Mouse (Mus musculus) c-Kit-positive CD71-negative TER-119-negative erythroid progenitor cells, embryonic 14.5 days (primary cell): ENCODE results near the gene Ndufs1.
"Not testable (repeated sequence)": the region's sequence is repeated elsewhere in the genome, so short reads cannot be mapped to it uniquely, and the experiment has no call there.

Experiments used
- DNase-seq: peaks from one replicate; pipeline ENCODE4 v3.0.0-alpha.2; 2013; ENCODE audit warnings: low read depth

Gene Ndufs1

GRCm38 (mm10) chr1:63182636-63183270 lies 6.1 kb upstream of the Ndufs1 start:
- peak; percentile 46 for DNase-seq

GRCm38 (mm10) chr1:63182212-63182611 lies 5.6 kb upstream of the Ndufs1 start:
- DNase-seq: no peak

DNA sequence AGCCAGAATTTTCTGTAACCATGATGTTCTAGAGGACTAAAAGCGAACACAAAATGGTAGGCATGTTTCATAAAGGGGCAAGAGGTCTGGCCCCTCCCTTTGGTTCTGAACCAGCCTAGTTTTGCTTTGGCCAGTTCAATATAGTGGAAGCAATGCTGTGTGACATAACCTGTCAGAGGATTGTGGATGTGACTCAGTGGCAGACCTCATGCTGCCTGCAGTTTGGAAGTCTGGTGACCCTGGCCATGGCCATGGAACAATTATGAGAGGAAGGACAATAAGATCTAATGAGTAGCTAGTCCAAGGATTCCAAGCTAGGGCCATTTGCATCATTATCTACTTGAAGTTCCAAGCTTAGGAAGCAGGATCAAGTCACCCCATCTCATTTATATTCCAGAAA lies 4.8 kb upstream of the Ndufs1 start:
- DNase-seq: no peak

- peak; percentile 97 for DNase-seq
Observed at GRCm38 (mm10) chr1:63181019-63181418, 4.4 kb upstream of the Ndufs1 start.

GRCm38 (mm10) chr1:63180575-63180974 lies 3.9 kb upstream of the Ndufs1 start:
- peak; percentile 14 for DNase-seq

DNA sequence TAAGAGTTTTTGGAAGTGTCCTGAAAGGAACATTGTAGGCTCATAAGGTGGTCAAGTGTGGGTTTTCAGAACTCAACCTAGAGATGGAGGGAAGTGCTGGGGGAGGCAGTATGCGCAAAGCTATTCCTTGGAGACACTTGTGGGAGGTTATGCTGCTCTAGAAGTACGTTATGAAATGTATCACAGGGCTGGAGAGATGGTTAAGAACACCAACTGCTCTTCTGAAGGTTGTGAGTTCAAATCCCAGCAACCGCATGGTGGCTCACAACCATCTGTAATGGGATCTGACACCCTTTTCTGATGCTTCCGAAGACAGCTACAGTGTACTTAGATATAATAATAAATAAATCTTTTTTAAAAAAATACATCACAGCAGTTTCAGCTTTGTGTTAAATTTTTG lies 3.5 kb upstream of the Ndufs1 start:
- no peak for DNase-seq

GRCm38 (mm10) chr1:63178308-63178707 lies 1.7 kb upstream of the Ndufs1 start:
- no peak for DNase-seq

- no peak for DNase-seq
Observed at GRCm38 (mm10) chr1:63176259-63176603, 402 bp downstream of the Ndufs1 start.

DNA sequence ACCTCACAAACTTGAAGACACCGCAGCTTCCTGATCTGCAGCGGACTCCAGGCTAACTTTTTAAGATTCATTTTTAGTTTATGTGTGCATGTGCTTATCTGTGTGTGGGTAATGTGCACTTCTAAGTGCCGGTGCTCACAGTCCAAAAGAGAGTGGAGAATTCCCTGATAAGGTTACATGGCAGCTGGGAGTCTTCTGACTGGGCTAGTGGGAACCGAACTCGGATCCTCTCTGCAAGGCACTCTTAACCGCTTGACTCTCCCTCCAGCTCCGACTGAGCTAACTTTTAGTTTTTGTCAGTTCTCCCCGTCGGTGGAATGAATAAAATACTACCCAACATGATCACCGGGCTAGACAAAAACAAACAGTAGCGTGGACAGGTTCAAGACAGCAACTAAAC lies 780 bp downstream of the Ndufs1 start:
- no peak for DNase-seq

DNA sequence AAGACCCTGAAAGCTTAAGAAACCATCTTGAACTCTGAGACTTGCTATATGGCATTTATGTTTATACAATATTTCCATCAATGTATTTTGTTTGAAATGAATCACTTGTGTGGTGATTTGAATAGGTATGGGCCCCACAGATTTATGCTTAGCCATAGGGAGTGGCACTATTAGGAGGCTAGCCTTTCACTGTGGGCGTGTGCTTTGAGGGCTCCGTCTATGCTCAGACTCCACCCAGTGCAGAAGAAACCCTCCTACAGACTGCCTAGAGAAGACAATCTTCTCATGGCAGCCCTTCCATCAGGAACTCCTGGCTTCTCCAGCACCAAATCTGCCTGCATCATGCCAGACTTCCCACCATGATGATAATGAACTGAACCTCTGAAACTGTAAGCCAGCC lies 8.0 kb downstream of the Ndufs1 start:
- no peak for DNase-seq

DNA sequence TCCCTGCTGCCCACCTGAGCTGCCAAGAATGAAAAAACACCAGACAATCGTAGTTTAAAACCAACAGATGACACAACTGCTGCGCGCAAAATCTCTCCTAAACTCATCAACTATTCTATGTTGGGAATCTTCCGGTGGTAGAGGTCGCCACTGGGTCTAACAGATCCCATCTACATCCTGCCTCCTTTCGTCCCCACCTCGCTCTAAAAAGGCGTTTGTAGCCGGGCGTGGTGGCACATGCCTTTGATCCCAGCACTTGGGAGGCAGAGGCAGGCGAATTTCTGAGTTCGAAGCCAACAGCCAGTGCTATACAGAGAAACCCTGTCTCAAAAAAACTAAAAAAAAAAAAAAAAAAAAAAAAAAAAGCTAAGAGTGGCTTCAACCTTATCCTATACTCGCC lies 36.4 kb downstream of the Ndufs1 start:
- no peak for DNase-seq

- DNase-seq: not testable (repeated sequence)
Observed at GRCm38 (mm10) chr1:63138586-63138985, 38.0 kb downstream of the Ndufs1 start.

DNA sequence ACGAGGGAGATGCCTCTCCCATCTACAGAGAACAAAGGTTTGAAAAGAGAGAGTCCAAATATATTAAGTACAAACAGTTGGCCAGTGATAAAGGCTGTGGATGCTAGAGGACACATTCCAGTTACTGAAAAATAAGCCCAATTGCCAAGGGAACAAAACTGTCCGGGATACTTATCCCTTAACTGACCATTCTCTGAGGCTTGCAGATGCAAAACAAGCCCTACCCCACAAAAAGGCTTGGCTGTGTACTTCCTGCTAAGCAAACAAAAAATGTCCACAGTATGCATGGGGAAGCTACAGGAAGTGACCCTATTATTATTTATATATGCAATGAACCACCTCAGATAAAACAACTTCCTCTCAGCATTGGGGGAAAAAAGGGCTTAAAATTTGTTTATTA lies 38.7 kb downstream of the Ndufs1 start:
- no peak for DNase-seq

GRCm38 (mm10) chr1:63134530-63134929 lies 42.1 kb downstream of the Ndufs1 start:
- DNase-seq: no peak

DNA sequence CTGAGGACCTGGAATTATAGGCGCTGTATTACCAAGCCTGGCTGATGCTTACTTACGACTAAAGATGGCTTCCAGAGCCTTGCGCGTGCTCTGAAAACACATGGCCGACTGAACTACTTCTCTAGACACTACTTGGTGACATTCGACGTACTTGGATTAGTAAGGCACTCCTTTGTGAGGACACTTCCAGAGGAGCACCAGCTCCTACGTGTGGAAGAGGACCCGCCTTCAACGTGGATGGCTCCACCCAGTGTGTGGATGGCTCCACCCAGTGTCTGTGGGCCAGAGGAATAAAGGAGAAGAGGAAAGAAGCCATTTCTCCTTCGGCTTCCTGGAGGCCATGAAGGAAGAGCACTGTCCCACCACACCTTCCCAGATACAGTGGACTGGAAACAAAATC lies 44.9 kb downstream of the Ndufs1 start:
- DNase-seq: no peak

- no peak for DNase-seq
Observed at GRCm38 (mm10) chr1:63130883-63131282, 45.8 kb downstream of the Ndufs1 start.

DNA sequence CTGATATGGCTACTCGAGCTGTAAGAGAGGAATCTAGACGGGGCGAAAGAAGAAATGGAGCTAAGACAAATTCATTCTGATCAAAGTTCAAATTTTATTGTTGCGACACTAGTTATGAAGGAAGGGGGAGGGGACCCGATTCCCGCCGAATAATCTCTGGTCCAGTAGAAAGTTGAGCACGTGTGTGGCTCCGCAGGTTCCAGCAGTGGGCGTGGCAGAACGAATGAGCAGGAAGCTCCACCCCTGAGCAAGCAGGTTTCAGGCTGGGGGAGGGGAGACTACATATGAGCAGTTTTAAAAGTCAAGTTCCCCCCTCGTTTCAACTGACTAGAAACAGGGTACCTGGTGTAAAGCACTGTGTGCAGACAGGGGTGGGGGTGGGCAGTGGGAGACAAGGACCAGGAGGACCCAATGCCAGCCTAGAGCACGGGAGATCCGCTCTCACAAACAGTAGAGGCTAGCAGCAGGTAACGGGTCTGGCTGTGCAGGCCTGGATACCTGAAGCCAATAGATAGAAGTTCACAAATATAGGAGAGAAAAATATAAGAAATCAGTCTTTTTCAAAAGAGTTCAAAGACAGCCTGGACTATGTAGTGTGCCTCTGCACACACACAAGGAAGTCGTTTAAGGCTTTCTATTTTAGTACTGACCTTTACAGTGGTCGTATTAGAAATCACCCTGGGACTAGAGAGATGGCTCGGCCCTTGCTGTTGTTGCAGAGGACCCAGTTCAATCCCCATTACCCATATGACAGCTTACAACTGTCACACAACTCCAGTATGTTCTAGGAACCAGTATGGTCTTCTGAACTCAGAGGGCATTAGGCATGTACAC lies 46.6 kb downstream of the Ndufs1 start:
- DNase-seq: no peak

DNA sequence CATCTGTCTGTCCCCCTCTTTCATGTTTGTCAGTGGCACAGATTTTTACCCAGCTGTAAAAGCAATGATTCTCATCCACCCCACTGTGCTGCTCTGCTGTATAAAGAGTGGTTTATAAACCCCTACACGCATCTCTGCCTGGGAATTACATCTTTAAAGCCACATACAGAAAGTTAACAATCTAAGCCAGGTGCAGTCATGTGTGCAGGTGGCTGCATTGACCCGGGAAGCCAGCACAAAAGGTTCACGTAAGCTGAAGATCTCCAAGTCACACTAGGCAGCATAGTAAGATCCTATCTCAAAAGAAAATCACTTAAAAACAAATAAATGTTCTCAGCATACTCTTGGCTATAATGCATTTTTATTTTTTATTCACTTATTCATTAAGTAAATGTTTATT lies 47.4 kb downstream of the Ndufs1 start:
- no peak for DNase-seq

- DNase-seq: no peak
Observed at GRCm38 (mm10) chr1:63126206-63126605, 50.4 kb downstream of the Ndufs1 start.

DNA sequence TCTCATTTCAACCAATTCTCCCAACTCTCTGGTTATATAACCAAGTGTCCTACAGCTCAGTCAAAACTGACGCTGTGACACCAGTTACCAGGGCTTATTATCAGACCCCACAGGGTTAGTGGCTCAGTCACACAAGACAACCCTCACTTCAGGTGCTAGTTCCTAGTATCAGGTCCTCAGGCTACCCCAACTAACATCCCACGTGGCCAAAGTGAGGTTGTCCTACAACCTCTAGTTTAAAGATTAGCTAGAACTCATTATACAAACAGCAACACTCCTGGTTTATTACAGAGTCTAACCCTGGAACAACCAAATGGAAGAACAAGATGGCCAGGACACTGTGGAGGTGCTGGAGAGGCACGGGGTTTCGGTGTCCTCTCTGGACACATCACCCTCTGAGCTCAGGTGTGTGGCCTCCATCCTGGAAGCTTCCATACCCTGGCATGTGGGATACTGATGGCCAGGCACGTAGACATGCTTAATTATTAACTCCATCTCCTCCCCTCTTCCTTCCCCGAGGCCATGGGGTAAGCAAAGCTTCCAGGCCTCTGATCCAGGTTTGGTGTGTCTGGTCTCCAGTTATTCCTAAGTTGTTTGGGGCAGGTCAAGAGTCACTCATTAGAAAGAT lies 52.7 kb downstream of the Ndufs1 start:
- no peak for DNase-seq

GRCm38 (mm10) chr1:63122005-63122404 lies 54.6 kb downstream of the Ndufs1 start:
- DNase-seq: no peak

DNA sequence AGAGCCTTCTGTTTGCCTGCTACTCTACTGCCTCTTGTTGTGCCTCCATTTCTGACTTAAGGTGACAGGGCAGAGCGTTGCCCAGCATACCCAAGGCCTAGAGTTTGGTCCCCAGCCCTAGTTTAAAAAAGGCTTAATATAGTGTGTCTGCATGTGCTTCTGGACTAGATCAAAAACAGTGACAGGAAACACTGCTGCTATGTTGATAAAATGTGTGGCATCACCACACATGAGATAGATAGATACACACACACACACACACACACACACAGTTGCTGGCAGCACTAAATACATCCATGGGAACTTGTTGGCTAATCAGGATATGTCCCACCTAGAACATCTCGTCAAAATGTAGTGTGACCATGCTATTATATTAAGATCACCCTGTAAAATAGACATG lies 56.3 kb downstream of the Ndufs1 start:
- DNase-seq: no peak

DNA sequence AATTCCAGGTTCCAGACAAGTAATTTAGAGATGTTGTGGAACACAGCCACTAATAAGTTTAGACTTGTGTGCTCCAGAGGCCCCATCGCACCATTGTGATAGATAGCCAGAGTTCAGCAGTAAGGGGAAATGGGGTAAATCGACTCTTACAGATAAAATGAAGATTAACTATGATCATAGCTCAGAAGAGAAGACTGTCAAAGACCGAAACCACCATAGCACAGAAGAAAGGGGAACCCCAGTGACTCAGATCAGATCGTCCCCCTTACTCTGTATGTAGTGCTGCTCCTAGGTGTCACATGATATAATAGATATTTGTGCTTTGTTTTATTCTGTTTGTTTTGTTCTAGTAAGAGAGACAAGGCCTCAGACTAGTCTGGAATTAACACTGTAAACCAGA lies 57.0 kb downstream of the Ndufs1 start:
- no peak for DNase-seq
